Mouse (Mus musculus) ovary, postnatal 14 days (tissue): ENCODE data around the gene A3galt2.

Source experiments
- DNase-seq: peaks from one replicate; pipeline ENCODE4 v3.0.0; 2022; ENCODE audit warnings: low spot score

A3galt2 gene

DNA sequence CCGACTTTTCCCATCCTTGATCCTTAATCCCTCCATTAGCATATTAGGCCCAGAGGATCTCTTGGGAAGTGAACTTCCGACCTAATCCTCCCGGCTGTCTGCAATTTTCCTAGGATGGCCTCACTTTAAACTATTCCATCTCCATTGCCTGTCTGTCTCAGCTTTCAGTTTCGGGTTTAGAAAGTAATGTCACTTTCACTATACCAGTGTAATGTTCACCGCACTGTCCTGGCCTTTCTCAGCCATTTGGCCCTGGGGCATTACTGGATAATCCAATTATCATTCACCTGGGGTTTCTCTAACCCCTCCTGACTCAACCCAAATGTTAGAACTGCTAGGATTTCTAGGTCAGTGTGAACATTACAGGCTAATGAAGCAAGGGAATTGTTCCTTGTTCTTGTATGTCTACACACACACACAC is 26.7 kb upstream of the A3galt2 start:
- DNase-seq: no peak

DNA sequence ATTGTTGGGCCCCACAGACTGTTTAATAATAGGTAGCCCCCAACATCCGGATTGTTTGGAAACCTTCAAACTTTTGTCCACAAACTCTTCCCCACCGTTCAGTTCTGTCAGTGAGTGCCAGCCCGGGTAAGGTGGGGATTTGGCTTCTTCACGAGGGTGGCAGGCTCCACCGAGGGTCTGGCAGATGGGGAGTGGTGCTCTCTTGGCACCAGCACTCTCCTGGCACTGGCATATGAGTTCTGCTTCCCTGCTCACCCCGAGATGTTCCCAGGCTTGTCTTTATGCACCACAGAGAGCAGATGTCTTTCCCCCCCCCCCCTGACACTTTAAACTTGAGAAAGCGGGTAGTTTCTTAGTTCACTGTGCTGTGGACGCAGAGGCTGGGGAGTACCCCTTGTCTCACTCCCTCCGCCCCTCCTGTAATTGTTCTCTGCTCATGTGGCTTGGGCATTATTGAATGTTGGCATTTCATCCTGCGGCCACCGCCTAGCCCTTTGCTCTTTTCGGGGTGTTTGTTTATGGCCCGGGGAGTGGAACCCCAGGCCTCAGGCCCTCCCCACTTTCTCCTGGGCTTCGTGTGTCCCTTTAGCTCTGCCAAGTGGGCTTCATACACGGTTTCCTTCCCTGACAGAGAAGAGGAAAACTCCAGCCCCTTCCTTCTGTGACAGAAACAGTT is 26.0 kb upstream of the A3galt2 start:
- DNase-seq: no peak

DNA sequence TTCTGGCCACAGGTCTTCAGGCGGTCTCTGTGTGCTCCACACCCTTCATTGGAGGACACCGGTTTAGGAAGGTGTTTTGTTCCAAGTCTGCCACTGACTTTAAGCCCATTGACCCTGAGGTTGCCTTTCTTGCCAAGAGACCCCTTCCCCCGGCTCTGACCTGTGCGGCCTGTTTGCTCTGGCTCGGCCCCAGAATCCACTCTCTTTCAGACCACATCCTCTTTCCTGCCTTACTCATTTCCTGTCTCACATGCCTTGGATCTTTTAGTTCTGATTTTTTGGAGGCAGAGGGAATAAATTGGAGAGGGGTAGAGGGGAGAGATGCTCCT is 25.5 kb upstream of the A3galt2 start:
- no peak for DNase-seq

DNA sequence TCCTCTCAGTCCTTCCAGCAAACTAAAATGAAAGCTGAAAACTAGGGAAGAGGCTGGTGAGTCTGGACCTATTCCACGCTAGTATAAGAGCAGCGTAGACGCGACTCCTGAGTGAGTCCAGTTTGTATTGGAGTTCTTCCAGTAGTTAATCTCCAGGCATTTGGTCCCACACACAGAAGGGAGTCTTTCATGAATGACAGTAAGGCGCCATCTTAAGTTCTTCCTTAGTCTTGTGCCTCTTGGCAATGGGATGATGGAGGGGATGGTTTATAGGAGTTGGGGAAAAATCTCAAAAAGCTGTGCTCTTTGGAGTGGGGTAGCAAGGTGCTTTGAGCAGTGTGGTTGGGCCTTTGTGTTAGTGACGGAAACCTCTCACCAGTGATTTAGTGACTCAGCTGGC is 24.9 kb upstream of the A3galt2 start:
- DNase-seq: no peak

DNA sequence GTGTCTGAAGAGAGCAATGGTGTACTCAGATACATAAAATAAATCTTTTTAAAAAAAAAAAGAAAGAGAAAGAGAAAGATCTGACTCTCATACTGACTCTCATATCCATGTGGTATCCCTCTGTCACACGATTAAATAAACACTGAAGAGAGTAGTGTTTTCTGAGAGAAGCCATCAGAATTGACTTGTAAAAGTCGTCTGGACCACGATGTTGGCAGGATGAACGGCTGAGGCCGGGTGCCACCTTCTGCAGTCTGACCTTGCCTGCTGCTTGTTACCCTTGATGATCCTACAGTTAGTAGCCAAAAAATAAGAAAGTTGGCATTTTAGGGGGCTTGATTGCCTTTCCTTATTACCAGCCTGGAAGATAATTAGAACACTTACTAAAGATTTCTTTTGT is 22.4 kb upstream of the A3galt2 start:
- DNase-seq: no peak

DNA sequence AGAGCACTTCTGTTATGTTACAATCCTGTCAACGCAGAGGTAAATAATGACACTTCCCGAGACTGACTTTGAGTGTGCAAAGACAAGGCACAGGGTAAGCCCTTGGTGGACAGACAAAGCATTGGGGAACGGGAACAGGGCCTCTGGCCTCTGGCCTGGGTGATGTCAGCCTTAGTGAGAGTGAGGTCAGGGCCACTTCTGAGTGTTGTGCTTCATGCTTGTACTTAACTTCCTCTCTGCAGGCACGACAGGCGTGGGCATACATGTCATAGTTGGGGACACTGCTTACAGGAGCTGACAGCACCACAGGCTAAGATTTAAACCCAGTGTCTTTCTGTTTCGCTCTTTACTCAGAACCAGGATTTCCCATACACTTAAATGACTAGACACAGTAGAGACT is 21.7 kb upstream of the A3galt2 start:
- DNase-seq: no peak

DNA sequence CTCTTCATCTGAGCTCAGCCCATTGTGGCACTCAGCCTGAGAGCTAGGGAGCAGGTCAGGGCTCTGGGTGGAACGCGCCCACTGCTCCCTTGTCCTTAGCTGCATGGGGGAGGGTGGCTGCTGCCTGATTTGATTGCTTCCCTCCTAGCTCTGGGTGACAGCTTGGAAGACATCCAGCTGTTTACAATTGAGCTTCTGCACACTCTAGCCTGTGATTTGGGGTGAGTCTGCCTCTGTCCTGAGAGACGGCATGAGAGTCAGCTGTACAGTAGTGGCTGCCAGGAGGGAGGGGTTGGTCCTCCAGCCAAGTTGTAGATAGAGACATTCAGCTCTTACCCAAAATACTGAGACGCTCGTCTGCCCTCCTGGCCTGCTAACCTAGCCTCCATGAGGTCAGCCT is 20.9 kb upstream of the A3galt2 start:
- peak; percentile 39 for DNase-seq

DNA sequence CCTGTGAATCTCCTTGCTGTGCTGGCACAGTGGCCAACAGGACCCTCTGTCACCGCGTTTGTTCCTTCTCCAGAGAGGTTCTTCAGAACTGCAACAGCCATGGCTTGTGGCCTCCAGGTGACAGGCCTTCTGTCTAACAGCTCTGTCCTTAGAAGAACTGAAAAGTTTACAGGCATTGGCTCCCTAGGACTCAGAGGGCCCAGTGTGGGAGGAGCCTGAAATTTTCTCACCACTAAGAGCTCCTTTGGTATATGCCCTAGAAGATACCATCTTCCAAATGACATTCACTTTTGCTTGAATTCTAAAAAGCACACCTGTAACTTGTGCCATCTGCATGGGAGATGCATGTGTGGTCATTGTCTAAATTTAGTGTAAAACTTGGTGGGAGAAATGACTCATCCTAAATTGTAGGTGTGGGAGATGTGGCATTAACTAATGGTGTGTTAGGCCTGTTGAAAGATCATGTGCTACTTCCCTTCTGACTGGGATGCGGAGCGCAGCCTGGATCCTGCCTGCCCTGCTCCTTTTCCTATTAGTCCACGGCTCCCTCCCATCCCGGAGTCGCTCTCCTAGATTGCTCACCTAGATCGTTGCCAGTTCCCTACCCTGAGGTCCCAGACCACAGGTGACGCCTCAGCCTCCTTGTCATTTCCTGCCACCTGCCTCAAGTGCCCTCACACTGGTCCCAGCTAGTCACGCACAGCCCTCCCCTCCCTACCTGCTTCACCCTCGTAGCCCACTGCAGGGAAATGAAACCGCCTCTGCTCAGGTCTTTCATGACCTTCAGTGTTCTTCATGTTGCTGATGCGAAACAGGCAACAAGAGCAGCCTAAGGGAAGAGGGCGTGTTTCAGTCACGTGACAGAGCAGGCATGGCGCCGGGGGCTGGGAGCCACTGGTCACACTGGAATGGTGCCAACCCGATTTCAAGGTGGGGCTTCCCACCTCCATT is 20.2 kb upstream of the A3galt2 start:
- no peak for DNase-seq

DNA sequence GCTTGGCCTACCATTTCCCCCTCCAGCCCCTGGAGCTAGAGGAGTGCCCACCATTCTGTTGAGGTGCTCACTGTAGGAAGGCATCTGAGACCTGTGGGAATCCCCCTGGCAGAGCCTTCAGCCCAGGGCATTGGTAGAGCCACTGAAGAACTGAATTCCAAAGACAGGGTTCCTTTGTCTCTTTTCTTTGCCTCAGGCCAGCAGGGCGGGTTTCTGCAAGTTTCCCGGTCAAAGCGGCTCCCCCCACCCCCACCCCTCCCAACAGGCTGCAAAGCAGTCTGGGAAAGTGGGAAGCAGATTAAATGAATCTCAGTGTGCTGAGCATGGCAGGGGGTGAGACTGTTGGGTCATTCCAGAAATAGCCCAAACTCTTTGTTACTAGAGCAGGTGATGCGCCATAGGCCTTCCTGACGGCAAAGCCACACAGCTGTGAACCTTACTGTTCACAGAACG is 18.0 kb upstream of the A3galt2 start:
- DNase-seq: no peak

DNA sequence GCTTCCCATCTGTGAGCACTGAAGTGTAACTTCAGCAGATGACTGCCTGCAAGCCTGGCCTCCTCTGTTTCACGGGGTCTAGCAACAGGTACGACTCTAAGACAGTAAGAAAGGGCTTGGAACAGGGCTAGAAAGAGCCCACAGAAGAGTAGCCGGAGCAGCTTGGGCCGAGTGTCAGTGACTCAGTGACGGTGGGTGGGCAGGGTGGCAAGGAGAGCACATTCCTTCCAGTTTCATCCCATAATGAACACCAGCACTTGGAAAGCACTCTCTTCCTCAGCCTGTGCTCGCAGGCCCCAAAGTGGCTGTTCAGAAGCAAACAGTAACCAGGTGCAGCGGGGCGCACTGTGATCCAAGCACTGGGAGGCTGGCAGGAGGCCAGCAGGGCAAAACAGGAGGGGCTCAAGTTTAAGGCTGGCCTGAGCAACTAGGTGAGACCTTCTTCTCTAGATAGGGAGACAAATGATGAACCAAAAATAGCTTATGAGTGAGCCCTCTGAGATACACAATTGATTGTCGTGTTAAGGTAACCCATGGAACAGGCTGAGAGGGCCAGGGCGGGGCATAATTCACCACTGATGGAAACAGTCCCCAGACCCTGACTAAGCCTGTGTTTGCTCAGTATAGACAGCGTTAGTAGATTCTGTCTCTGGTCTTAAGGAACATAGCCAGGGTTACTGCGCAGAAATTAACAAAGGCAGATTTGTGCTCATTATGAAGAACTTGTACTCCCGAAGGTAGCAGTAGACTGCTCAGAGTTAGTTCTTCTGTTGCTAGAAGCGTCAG is 17.1 kb upstream of the A3galt2 start:
- no peak for DNase-seq

DNA sequence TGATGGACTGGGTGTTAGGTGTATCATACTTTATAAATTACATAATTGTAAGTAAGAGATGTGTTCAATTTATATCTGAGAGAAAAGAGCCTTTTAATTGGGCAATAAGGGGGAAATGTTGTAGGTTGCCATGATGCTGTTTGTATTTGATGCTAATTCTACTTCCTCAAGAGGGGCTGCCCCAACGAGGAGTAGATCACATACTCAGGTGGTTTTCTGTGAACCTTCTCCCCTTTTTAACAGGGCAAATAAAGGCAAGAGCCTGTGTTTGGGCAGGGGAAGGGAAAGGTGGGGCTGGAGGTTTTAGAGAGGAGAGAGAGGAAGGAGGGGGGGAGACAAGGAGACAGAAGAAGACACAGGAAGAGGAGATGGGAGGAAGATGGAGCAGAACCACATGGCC is 14.3 kb upstream of the A3galt2 start:
- DNase-seq: no peak

DNA sequence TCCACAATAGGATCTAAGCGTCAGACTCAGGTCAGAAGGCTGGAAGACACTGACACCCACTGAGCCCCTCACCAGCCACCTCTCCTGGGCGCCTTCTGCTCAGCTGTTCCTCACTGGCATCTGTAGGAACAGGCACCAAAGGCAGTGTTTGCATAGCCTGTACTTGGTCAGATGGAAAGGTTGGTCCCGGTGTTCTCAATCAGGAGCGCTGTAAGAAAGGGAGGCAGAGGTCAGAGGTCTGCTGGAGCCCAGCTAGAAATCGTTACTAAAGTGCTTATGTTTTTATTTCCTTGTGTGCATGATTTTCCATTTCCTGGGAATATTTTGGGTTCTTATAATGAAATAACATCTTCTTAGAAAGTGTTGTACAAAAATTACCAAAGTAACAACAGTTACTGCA is 13.3 kb upstream of the A3galt2 start:
- DNase-seq: no peak

DNA sequence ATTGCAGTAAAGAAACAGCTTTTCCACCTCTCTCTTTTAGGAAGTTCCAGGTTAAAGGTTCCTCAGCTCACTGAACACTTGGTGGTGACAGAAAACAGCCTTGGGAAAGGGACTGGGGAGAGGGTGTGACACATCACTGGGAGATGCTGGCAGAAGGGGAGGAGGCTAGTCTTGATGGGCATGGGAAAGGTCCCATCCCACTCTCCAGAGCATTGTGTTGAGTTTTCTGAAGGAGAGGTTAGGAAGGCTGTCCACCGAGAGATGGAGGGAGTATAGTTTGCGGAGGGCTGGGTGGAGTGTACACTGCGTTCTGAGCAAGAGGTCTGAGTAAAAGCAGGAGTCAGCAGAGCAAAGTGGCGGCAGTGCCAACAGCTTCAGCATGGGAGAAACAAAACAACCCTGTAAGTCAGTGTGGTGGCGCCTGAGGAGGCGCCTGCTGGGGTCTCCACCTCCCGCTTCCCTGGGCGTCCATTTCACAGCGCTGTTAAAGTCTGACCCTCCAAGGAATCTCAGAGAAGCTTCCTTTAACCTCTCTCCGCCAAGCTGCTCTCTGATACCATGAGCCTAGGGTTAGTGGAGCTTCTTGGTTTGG is 12.7 kb upstream of the A3galt2 start:
- no peak for DNase-seq

DNA sequence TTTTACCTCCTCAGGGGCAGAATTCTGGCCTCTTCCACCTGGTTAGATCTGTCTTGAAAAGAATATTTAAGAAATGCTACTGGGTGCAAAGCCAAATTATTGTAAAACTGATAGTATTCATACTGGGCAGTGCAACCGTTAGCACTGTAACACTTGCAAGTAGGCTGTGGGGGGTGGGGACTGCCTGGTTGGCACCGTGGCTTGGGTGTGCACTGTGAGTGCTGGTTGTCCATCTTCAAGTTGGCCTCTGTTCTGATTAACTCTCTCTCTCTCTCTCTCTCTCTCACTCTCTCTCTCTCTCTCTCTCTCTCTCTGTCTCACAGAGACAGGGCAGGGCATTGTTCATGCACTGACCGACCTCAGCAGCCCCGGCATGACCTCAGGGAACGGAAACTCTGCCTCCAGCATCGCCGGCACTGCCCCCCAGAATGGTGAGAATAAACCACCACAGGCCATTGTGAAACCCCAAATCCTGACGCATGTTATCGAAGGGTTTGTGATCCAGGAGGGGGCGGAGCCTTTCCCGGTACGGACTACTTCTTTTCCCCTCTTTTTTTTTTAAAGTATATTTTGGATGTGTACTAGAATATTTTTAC is 12.0 kb upstream of the A3galt2 start:
- no peak for DNase-seq

DNA sequence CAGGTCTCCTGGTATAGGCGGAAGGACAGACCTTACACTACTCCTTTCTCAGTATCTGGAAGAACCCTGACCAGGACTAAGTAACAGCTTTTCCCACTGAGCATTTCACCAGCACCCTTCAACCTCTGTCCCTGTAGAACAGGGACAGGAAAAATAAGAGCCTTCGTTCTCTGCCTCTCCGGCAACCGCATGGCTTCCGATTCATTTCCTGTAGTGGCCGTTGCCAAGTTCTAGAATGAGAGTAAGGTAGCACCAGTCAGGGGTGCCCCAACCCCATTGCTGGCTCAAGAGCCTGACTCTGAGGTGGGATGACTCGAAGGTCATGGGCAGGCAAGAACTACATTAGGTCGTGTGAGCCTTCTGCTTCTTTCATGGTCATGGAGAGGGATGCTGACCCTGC is 10.0 kb upstream of the A3galt2 start:
- DNase-seq: no peak

DNA sequence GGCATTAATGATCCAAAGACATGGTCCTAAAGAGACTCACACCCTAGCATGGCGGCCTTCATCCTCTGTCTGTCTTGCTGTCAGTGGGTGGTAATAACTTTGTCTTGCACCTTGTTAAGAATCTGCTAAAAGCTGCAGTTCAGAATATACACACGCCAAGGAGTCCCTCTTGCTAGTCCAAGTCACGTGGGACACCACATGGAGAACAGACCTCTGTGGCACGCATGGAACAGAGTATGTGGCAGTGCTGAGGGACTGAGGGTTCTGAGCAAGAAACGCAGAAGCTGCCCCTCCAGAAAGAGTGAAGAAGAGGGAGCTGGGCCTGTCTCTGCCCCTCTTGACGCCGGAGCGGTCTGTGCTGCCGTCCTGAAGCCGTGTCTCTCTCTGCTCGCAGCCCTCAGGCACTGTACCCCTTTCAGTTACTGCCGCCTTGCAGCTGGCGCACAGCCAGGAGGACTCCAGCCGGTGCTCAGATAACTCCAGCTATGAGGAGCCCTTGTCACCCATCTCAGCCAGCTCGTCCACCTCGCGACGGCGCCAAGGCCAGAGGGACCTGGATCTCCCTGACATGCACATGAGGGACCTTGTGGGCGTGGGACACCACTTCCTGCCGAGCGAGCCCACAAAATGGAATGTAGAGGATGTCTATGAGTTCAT is 7.4 kb upstream of the A3galt2 start:
- DNase-seq: no peak

DNA sequence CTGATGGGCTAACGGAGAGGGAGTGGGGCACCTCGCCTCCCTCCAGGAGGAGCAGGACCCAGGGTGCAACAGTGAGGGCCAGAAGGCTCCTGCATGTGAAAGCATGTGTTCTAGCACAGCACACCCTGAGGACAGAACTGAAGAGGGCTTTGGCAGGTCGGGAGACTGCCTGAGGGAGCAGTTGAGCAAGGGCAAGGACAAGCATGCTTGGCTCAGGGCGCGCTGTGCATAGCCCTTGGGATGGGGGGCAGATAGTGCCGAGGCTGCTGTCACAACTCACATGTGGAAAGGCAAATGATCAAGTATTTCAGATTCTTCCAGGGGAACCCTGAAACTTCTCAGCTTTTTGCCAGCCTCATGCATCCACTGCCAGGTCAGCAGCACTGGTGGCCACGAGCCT is 6.9 kb upstream of the A3galt2 start:
- no peak for DNase-seq

DNA sequence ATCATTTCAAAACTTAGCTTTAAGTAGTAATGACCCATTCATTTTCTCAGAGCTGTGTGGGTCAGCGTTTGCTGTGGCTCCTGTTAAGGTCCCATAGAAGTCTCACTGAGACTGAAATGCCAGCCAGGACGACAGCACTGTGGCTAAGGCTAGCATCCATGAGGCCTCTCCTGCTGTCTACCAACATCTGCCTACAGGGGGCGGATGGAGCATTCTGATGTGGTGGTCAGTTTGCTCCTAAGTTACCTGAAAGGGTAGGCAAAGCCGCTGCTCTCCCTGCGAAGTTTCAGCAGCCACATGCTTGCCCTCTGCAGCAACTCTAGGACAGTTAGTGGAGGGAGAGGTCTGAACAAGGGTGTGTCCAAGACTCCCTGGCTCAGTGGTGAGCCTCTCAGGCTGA is 4.2 kb upstream of the A3galt2 start:
- no peak for DNase-seq

DNA sequence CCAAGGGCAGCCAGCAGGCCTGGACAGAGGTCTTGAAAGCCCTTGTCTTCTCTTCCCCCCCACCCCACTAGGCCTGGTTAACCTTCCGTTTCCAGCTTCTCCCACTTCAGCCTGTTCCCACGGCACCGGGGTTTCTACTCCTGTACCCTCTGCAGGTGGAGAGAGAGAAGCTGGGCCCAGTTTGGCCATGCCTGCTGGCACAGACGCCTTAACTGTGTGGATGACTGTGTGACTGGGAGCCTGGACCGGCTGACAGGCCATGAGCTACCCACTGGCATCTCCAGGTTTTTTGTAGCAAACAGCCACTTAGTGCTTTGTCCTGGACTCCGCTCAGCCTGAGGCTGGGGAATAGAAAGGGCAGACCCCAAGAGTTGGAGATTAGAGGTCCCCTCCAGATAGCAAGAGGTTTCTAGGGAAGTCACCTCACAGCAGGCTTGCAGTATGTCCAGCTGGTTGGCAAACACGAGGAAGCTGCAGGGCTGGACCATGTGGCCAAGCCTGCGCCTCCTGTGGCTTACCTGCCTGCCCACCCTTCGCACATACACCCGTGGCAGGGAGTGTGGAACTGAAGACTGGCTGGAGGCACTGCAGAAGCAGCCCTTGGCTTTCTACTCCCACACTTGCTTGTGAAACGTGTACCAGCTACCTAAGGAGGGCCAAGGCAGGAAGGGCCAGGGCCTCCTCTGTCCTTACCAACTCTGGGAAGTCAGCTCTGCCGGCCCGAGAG is 3.0 kb upstream of the A3galt2 start:
- no peak for DNase-seq

DNA sequence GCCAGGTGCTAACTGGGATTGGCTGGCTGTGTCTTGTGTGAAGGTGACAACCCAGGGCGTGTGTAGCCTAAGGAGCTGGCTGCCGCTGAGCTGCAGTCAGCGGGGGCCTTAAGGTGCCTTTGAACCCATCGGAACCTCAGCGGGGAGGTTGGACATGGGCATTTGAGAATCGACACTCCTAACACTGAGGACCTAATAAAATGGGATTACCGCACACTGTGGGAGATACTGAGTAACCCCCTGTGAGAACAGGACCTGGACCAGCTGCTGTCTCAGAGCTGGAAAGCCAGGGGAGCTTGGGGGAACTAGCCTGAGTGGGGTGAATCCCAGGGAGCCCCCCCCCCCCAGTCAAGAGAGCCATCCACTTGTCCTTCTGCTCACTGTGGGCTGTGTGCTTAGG is 1.6 kb upstream of the A3galt2 start:
- DNase-seq: no peak

DNA sequence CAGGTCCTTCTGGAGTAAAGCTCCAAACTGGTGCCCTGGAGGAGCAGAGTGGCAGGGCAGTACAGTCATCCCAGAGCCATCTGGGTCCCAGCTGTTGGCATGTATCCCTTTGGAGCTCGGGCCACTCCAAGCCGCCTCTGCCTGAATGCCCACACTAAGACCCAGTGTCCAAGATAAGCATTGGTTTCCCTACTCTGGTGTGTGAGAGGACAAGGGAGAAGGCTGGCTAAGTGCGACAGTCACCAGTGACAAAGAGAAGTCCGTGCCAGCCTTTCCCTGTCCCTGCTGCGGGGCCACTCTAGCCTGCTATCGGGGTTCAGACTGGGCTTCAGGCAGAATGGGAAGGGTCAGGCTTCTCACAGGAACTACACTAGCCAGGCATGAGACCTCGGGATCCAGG is 736 bp downstream of the A3galt2 start:
- no peak for DNase-seq
